Mouse (Mus musculus) CH12.LX (cell line): ENCODE measurements at regions not wholly inside any gene's neighbourhood (a gene's known extent, or its start where the extent isn't known, plus 50 kb on each side); places are given as distances from the start of the nearest gene placed in this dataset.

ENCODE experiments used
- CTCF ChIP-seq, 2 experiments: IDR thresholded peaks in 1 of 2; conservative IDR thresholded peaks in 1 of 2; 2 replicates each; pipeline ENCODE4 v1.5.1; 2011 to 2012; ENCODE audit warnings: low read depth in 2 of 2, low read length in 2 of 2, improper control_type of control experiment in 1 of 2, inconsistent platforms in 1 of 2, mild to moderate bottlenecking in 1 of 2, moderate library complexity in 1 of 2
- MAX ChIP-seq: IDR thresholded peaks from 2 replicates; pipeline ENCODE4 v1.6.1; 2011; ENCODE audit warnings: low read length, improper control_type of control experiment
- POLR2A ChIP-seq: IDR thresholded peaks from 2 replicates; pipeline ENCODE4 v1.6.1; 2011; ENCODE audit warnings: low read depth, mild to moderate bottlenecking, improper control_type of control experiment, low read length
- UBTF ChIP-seq: IDR thresholded peaks from 2 replicates; pipeline ENCODE4 v1.6.1; 2012; ENCODE audit warnings: low read depth, mild to moderate bottlenecking, inconsistent platforms, low read length, improper control_type of control experiment, moderate library complexity
- USF2 ChIP-seq: conservative IDR thresholded peaks from 2 replicates; pipeline ENCODE4 v1.6.1; 2011; ENCODE audit warnings: low read depth, low read length, improper control_type of control experiment

GRCm38 (mm10) chr14:76225532-76225931 is 114.8 kb downstream of the Nufip1 start:
- no peak for TF ChIP-seq CTCF (conservative IDR thresholded peaks at IDR 0.05 in 1 of 2, IDR thresholded peaks at IDR 0.05 in 1 of 2; ENCODE audit: low read depth in 2 of 2, low read length in 2 of 2)
- TF ChIP-seq MAX: no peak
- no peak for TF ChIP-seq USF2
- TF ChIP-seq UBTF: no peak
- no peak for TF ChIP-seq POLR2A
